Mouse (Mus musculus): ENCODE data around the gene Gm20388. TPM values are rescaled to one million over a fixed set of nuclear protein-coding genes. Genes with fewer than 3 reads are reported as not detected.
"Not testable (repeated sequence)": the region's sequence is repeated elsewhere in the genome, so short reads cannot be mapped to it uniquely, and the experiment has no call there.

Gene Gm20388
- polyA plus RNA-seq, 1 experiment: 18.7 TPM

- TF ChIP-seq POLR2A (IDR thresholded peaks at IDR 0.05; ENCODE audit: borderline replicate concordance, insufficient read depth, low read length) (no peak), CTCF (IDR thresholded peaks at IDR 0.05; ENCODE audit: borderline replicate concordance, insufficient read depth, low read depth, low read length) (peak; percentile 65)
- DNase-seq: peak; percentile 58
- 1% methylated on average over 9 of the region's 9 CpGs for WGBS
Measured at GRCm38 (mm10) chr8:123190678-123191077, 3280.0 kb downstream of the Gm20388 start.

DNA sequence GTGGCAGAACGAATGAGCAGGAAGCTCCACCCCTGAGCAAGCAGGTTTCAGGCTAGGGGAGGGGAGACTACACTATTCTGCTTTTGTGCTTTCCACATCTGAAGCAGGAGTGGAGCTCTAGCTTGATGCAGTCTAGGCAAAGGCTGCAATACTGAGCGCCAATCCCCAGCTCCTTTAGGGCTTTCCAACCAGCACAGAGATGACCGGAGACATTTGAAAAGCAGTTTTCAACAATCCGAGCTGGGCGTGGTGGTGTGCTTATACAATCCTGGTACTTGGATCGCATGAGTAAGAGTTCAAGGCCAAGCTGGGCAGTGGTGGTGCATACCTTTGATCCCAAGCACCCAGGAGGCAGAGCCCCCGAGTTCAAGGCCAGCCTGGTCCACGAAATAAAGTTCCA, 3281.3 kb downstream of the Gm20388 start:
- Histone ChIP-seq H3K4me3 (replicated peaks; ENCODE audit: insufficient read depth, low read depth, low read length) (no peak overlapping the region), H3K4me1 (ENCODE audit: control insufficient read depth, insufficient read depth, low read length) (no peaks in the 10 kb centered on the region), H3K27me3 (ENCODE audit: control insufficient read depth, insufficient read depth, low read length) (no peaks in the 10 kb centered on the region), H3K27ac (ENCODE audit: insufficient read depth, low read length) (no peak overlapping the region)
- TF ChIP-seq CTCF (IDR thresholded peaks at IDR 0.05; ENCODE audit: borderline replicate concordance, insufficient read depth, low read depth, low read length) (no peak), POLR2A (IDR thresholded peaks at IDR 0.05; ENCODE audit: borderline replicate concordance, insufficient read depth, low read length) (no peak)
- DNase-seq: no peak
- WGBS: 63% methylated on average over 8 of the region's 8 CpGs

More at GRCm38 (mm10) chr8:123190678-123191077, 3280.0 kb downstream of the Gm20388 start:
- no peaks in the 10 kb centered on the region for H3K27me3 ChIP-seq (ENCODE audit: control insufficient read depth, insufficient read depth, low read length)
- no peak overlapping the region for H3K4me3 ChIP-seq (replicated peaks; ENCODE audit: insufficient read depth, low read depth, low read length)
- H3K27ac ChIP-seq (ENCODE audit: insufficient read depth, low read length): no peak overlapping the region
- no peaks in the 10 kb centered on the region for H3K4me1 ChIP-seq (ENCODE audit: control insufficient read depth, insufficient read depth, low read length)

DNA sequence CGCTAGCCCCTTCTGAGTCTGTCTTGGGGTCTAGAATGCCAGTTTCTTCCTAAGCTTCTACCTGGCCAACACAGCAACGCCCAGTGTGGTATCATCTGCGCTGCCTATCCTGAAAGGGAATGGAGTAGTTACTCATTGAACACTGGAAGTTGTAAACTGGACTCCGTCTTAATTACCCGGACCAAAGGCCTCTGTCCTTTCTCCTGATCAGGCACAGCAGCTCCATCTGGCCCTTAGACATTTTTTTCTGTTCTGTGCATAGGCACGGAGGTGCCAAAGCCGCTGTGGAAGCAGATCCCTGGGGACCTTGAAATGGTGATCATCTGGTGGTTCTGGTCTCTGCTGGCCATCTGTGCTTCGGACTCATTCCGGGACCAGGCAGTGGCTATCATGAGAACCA, 3283.1 kb downstream of the Gm20388 start:
- Histone ChIP-seq H3K27ac (ENCODE audit: insufficient read depth, low read length) (no peak overlapping the region), H3K4me1 (ENCODE audit: control insufficient read depth, insufficient read depth, low read length) (no peaks in the 10 kb centered on the region), H3K4me3 (replicated peaks; ENCODE audit: insufficient read depth, low read depth, low read length) (no peak overlapping the region), H3K27me3 (ENCODE audit: control insufficient read depth, insufficient read depth, low read length) (no peaks in the 10 kb centered on the region)
- TF ChIP-seq CTCF (IDR thresholded peaks at IDR 0.05; ENCODE audit: borderline replicate concordance, insufficient read depth, low read depth, low read length): no peak
- no peak for TF ChIP-seq POLR2A (IDR thresholded peaks at IDR 0.05; ENCODE audit: borderline replicate concordance, insufficient read depth, low read length)
- 50% methylated on average over 9 of the region's 9 CpGs for WGBS
- no peak for DNase-seq

GRCm38 (mm10) chr8:123197016-123197415, 3286.4 kb downstream of the Gm20388 start:
- DNase-seq; H3K4me3 ChIP-seq (replicated peaks; ENCODE audit: insufficient read depth, low read depth, low read length); H3K27me3 ChIP-seq (ENCODE audit: control insufficient read depth, insufficient read depth, low read length); H3K4me1 ChIP-seq (ENCODE audit: control insufficient read depth, insufficient read depth, low read length); H3K27ac ChIP-seq (ENCODE audit: insufficient read depth, low read length): not testable (repeated sequence)
- 78% methylated on average over 5 of the region's 5 CpGs for WGBS

- no peaks in the 10 kb centered on the region for H3K27me3 ChIP-seq (ENCODE audit: control insufficient read depth, insufficient read depth, low read length)
- no peak overlapping the region for H3K27ac ChIP-seq (ENCODE audit: insufficient read depth, low read length)
- H3K4me1 ChIP-seq (ENCODE audit: control insufficient read depth, insufficient read depth, low read length): no peaks in the 10 kb centered on the region
- DNase-seq: no peak
- TF ChIP-seq CTCF (IDR thresholded peaks at IDR 0.05; ENCODE audit: borderline replicate concordance, insufficient read depth, low read depth, low read length): no peak
- H3K4me3 ChIP-seq (replicated peaks; ENCODE audit: insufficient read depth, low read depth, low read length): no peak overlapping the region
- 60% methylated on average over 14 of the region's 14 CpGs for WGBS
Measured at GRCm38 (mm10) chr8:123199864-123200263, 3289.2 kb downstream of the Gm20388 start.

DNA sequence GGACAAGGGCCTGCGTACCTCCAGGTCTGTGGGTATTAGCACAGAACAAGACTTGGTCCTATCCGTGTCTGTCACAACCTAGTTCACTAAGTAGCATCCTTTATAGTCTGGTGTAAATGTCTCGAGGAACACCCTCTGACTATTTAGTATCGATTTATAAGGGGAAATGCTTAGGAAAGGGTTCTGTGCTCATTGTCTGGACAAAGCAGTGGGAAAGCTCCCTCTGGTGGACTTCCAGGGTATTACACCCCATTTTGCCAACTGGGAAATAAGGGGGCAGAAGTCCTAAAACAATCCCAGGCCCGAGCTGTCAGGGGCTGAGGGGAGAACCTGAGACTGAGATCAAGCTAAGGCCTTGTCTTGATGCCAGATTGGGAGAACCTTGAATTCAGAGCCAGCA, 3291.6 kb downstream of the Gm20388 start:
- Histone ChIP-seq H3K27ac (ENCODE audit: insufficient read depth, low read length) (no peak overlapping the region), H3K4me1 (ENCODE audit: control insufficient read depth, insufficient read depth, low read length) (no peaks in the 10 kb centered on the region), H3K4me3 (replicated peaks; ENCODE audit: insufficient read depth, low read depth, low read length) (no peak overlapping the region), H3K27me3 (ENCODE audit: control insufficient read depth, insufficient read depth, low read length) (no peaks in the 10 kb centered on the region)
- 21% methylated on average over 5 of the region's 5 CpGs for WGBS
- peak; percentile 57 to 72 for DNase-seq
- TF ChIP-seq POLR2A (IDR thresholded peaks at IDR 0.05; ENCODE audit: borderline replicate concordance, insufficient read depth, low read length) (no peak), CTCF (IDR thresholded peaks at IDR 0.05; ENCODE audit: borderline replicate concordance, insufficient read depth, low read depth, low read length) (peak; percentile 76)

DNA sequence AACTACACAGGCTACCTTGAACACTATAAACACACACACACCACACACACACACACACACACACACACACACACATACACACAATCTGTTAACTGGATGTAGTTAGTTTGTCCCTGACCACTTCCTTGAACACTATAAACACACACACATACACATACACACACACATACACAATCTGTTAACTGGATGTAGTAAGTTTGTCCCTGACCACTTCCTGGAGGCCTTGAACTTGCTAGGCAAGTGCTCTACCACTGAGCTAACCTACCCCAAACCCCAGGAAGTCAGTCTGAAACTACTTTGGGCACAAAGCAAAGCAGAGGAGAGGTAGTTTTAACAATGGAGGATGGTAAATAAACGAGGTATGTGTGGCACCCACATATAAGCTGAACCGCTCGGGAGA, 3292.9 kb downstream of the Gm20388 start:
- TF ChIP-seq CTCF (IDR thresholded peaks at IDR 0.05; ENCODE audit: borderline replicate concordance, insufficient read depth, low read depth, low read length) (no peak), POLR2A (IDR thresholded peaks at IDR 0.05; ENCODE audit: borderline replicate concordance, insufficient read depth, low read length) (no peak)
- no peaks in the 10 kb centered on the region for H3K27me3 ChIP-seq (ENCODE audit: control insufficient read depth, insufficient read depth, low read length)
- H3K27ac ChIP-seq (ENCODE audit: insufficient read depth, low read length): no peak overlapping the region
- H3K4me3 ChIP-seq (replicated peaks; ENCODE audit: insufficient read depth, low read depth, low read length): no peak overlapping the region
- 84% methylated on average over 3 of the region's 3 CpGs for WGBS
- no peak for DNase-seq
- no peaks in the 10 kb centered on the region for H3K4me1 ChIP-seq (ENCODE audit: control insufficient read depth, insufficient read depth, low read length)

DNA sequence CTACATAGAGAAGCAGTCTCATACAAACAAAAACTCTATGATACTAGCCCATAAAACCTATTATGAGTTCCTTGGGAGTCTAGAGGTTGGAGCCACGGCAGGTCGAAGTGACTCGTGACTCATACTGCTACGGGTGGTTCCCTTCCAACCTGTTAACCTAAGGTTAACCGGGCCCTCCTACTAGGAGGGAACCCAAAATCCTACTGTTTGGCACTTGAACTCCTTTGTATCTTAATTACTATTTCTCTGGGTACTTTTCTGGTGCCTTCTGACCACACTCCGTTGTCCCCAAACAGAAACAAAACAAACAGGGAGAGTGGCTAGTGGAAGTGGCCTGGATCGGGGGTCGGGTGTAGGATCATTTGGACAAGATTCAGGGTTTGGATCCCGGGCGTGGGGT, 3301.2 kb downstream of the Gm20388 start:
- DNase-seq: no peak
- Histone ChIP-seq H3K27me3 (ENCODE audit: control insufficient read depth, insufficient read depth, low read length) (no peaks in the 10 kb centered on the region), H3K27ac (ENCODE audit: insufficient read depth, low read length) (no peak overlapping the region), H3K4me1 (ENCODE audit: control insufficient read depth, insufficient read depth, low read length) (peaks cover 2% of the 10 kb centered on the region; the same call in 1 of the 2 replicates), H3K4me3 (replicated peaks; ENCODE audit: insufficient read depth, low read depth, low read length) (peak overlapping the region; percentile 77)
- TF ChIP-seq CTCF (IDR thresholded peaks at IDR 0.05; ENCODE audit: borderline replicate concordance, insufficient read depth, low read depth, low read length): no peak
- no peak for TF ChIP-seq POLR2A (IDR thresholded peaks at IDR 0.05; ENCODE audit: borderline replicate concordance, insufficient read depth, low read length)
- WGBS: 37% methylated on average over 10 of the region's 10 CpGs
